18 mouse cellular contexts compared by ENCODE assay signal in genomic region chr4:119238661-119239060, GRCm38 (mm10). TPM values are rescaled to one million over a fixed set of nuclear protein-coding genes. Genes with fewer than 3 reads are reported as not detected.
DNase-seq lines count a peak whose midpoint lies in the region; ATAC-seq and TF ChIP-seq lines count a peak whose summit lies in the region.
"Had no signal": no experiment of that assay in that cellular context is flagged by ENCODE, and none has a peak within 500 bp of the region (broad histone marks: within the 10 kb centered on the region; RNA-seq: fewer than 3 reads in every experiment).

No protein-coding gene starts in this region.

- H3K9ac ChIP-seq in midbrain, embryonic 16.5 days (ENCODE audit: low read depth, low read length): no peak overlapping the region
- no peak overlapping the region for H3K9ac ChIP-seq in stomach, embryonic 16.5 days (ENCODE audit: low read length)
- no peak overlapping the region for H3K9ac ChIP-seq in lung, postnatal 0 days (replicated peaks; ENCODE audit: low read depth)

- H3K4me2 ChIP-seq in midbrain, embryonic 16.5 days (ENCODE audit: low read length): no peak overlapping the region
- H3K4me2 ChIP-seq in stomach, embryonic 16.5 days (ENCODE audit: low read depth, low read length): no peak overlapping the region
- no peak overlapping the region for H3K4me2 ChIP-seq in lung, postnatal 0 days (replicated peaks; ENCODE audit: low read depth, low read length)
- H3K4me2 ChIP-seq: limb, embryonic 12.5 days; midbrain, embryonic 12.5 days had no signal

- H3K9me3 ChIP-seq in midbrain, embryonic 10.5 days (replicated peaks): no peaks in the 10 kb centered on the region
- H3K9me3 ChIP-seq in midbrain, embryonic 16.5 days (replicated peaks; ENCODE audit: control insufficient read depth, low read length, poor library complexity, severe bottlenecking): no peaks in the 10 kb centered on the region
- H3K9me3 ChIP-seq in stomach, embryonic 16.5 days (replicated peaks; ENCODE audit: control insufficient read depth, low read length): no peaks in the 10 kb centered on the region
- no peaks in the 10 kb centered on the region for H3K9me3 ChIP-seq in lung, postnatal 0 days (ENCODE audit: low read length)
- H3K9me3 ChIP-seq: G1E; heart, embryonic 10.5 days; limb, embryonic 12.5 days; midbrain, embryonic 12.5 days had no signal

- peaks cover 44% of the 10 kb centered on the region for H3K36me3 ChIP-seq in midbrain, embryonic 10.5 days
- H3K36me3 ChIP-seq in midbrain, embryonic 16.5 days (ENCODE audit: control insufficient read depth, insufficient read depth, low read length): peaks cover 16% of the 10 kb centered on the region
- no peaks in the 10 kb centered on the region for H3K36me3 ChIP-seq in stomach, embryonic 16.5 days (ENCODE audit: control insufficient read depth, insufficient read depth, low read length)
- no peaks in the 10 kb centered on the region for H3K36me3 ChIP-seq in lung, postnatal 0 days (ENCODE audit: insufficient read depth, low read length)

- intact Hi-C loops in gastrocnemius, adult 2 months (cut with DNase I): loop anchor here (5.0 to 10.0 kb wide), 2 partner anchors 184 to 896 kb away; partner anchors contain the start of genes Ppcs and Zmynd12

- 81% methylated on average over 3 of the region's 3 CpGs for WGBS in midbrain, embryonic 10.5 days
- WGBS in midbrain, embryonic 16.5 days: 70% methylated on average over 3 of the region's 3 CpGs
- WGBS in stomach, embryonic 16.5 days: 68% methylated on average over 3 of the region's 3 CpGs
- WGBS in lung, postnatal 0 days: 77% methylated on average over 3 of the region's 3 CpGs

- H3K27ac ChIP-seq in gastrocnemius, adult 2 months: peak overlapping the region; percentile 80
- 0 out of 2 replicates have a peak overlapping the region, but pooled peaks have one; percentile 84 for H3K27ac ChIP-seq in midbrain, embryonic 10.5 days (replicated peaks)
- H3K27ac ChIP-seq in midbrain, embryonic 16.5 days (ENCODE audit: low read length): no peak overlapping the region
- H3K27ac ChIP-seq in stomach, embryonic 16.5 days (ENCODE audit: low read length): peak overlapping the region; percentile 49; the same call in 1 of the 2 replicates
- no peak overlapping the region for H3K27ac ChIP-seq in lung, postnatal 0 days (ENCODE audit: low read length)

- DNase-seq in gastrocnemius, adult 2 months: no peak
- no peak for DNase-seq in gastrocnemius, adult 8-10 months (ENCODE audit: low spot score in 2 of 2)
- no peak for DNase-seq in midbrain, embryonic 10.5 days (ENCODE audit: low spot score)
- DNase-seq in adrenal gland, adult 2 months: no peak
- DNase-seq in lung, postnatal 0 days (ENCODE audit: low spot score): no peak

- peak overlapping the region; percentile 37 for H3K4me3 ChIP-seq in gastrocnemius, adult 2 months
- no peak overlapping the region for H3K4me3 ChIP-seq in midbrain, embryonic 10.5 days
- no peak overlapping the region for H3K4me3 ChIP-seq in midbrain, embryonic 16.5 days (ENCODE audit: low read depth, low read length)
- no peak overlapping the region for H3K4me3 ChIP-seq in stomach, embryonic 16.5 days (replicated peaks; ENCODE audit: low read length)
- no peak overlapping the region for H3K4me3 ChIP-seq in lung, postnatal 0 days (ENCODE audit: low read depth, low read length)
- H3K4me3 ChIP-seq: heart, embryonic 10.5 days; limb, embryonic 12.5 days; midbrain, embryonic 12.5 days had no signal

- H3K27me3 ChIP-seq in midbrain, embryonic 10.5 days (ENCODE audit: low read depth, poor library complexity, severe bottlenecking): no peaks in the 10 kb centered on the region
- H3K27me3 ChIP-seq in midbrain, embryonic 16.5 days (ENCODE audit: control insufficient read depth, insufficient read depth, low read depth, low read length): no peaks in the 10 kb centered on the region
- H3K27me3 ChIP-seq in stomach, embryonic 16.5 days (ENCODE audit: control insufficient read depth, insufficient read depth, low read length): no peaks in the 10 kb centered on the region
- H3K27me3 ChIP-seq in lung, postnatal 0 days (replicated peaks; ENCODE audit: insufficient read depth, low read length): no peaks in the 10 kb centered on the region
- H3K27me3 ChIP-seq: limb, embryonic 12.5 days; midbrain, embryonic 12.5 days had no signal

- no peak for TF ChIP-seq EP300 in lung, postnatal 0 days (IDR thresholded peaks at IDR 0.05)

- peaks cover 16% of the 10 kb centered on the region for H3K4me1 ChIP-seq in midbrain, embryonic 10.5 days
- H3K4me1 ChIP-seq in midbrain, embryonic 16.5 days (ENCODE audit: control insufficient read depth, insufficient read depth, low read length): peaks cover 13% of the 10 kb centered on the region
- peaks cover 13% of the 10 kb centered on the region; the same call in 1 of the 2 replicates for H3K4me1 ChIP-seq in stomach, embryonic 16.5 days (ENCODE audit: control insufficient read depth, insufficient read depth, low read length)
- H3K4me1 ChIP-seq in lung, postnatal 0 days (ENCODE audit: insufficient read depth, low read depth, low read length): peaks cover 4% of the 10 kb centered on the region; the same call in 1 of the 2 replicates

- ATAC-seq in midbrain, embryonic 16.5 days: no peak
- 0 out of 2 replicates have a peak, but pooled peaks have one; percentile 31 for ATAC-seq in erythroblast, adult 5-6 weeks (replicated peaks; ENCODE audit: low FRiP score, poor library complexity, severe bottlenecking)
- no peak for ATAC-seq in stomach, embryonic 16.5 days (ENCODE audit: insufficient read depth, low FRiP score)
- ATAC-seq in lung, postnatal 0 days: no peak

- no peak for TF ChIP-seq CTCF in gastrocnemius, adult 2 months (IDR thresholded peaks at IDR 0.05)
- TF ChIP-seq CTCF in lung, postnatal 0 days (IDR thresholded peaks at IDR 0.05): no peak

RNA-seq across cellular contexts. Expression of gene P3h1, which starts 5.9 kb away (rescaled TPM):
- total RNA-seq in gastrocnemius, adult 2 months (2021): 10 to 100 TPM in 1 of 2 experiments, 1 to 10 TPM in 1; 9.6 to 12.7 TPM
- 10 to 100 TPM; 10.6 to 12.0 (median 11.1) TPM for total RNA-seq in gastrocnemius, adult 8-10 months (2022)
- 15.9 and 19.1 TPM in 2 replicates for polyA plus RNA-seq in midbrain, embryonic 10.5 days (2016; fragmentation: Nextera tagmentation; extraction: Ambion mirVana)
- polyA plus RNA-seq in midbrain, embryonic 16.5 days (2015; fragmentation: Nextera tagmentation; extraction: Ambion mirVana): 9.2 and 9.9 TPM in 2 replicates
- total RNA-seq in erythroblast, adult 5-6 weeks (2015; ENCODE audit: low replicate concordance): 1.5 and 4.2 TPM in 2 replicates
- 1.8 and 2.9 TPM in 2 replicates for total RNA-seq in erythroblast, adult 5-6 weeks (2017; ENCODE audit: low replicate concordance)
- 31.3 and 34.0 TPM in 2 replicates for polyA plus RNA-seq in stomach, embryonic 16.5 days (2015; fragmentation: Nextera tagmentation; extraction: Ambion mirVana)
- 10 to 100 TPM; 23.2 to 27.5 TPM for total RNA-seq in adrenal gland, adult 2 months (2021)
- 53.2 and 76.6 TPM in 2 replicates for polyA plus RNA-seq in adrenal gland, adult 2 months (2012; rRNA removed)
- 29.4 and 32.2 TPM in 2 replicates for polyA plus RNA-seq in lung, postnatal 0 days (2015; fragmentation: Nextera tagmentation; extraction: Ambion mirVana)

RNA-seq across cellular contexts. Expression of gene AU022252, which starts 6.1 kb away (rescaled TPM):
- total RNA-seq in gastrocnemius, adult 2 months (2021): 10 to 100 TPM; 27.8 to 29.7 TPM
- total RNA-seq in gastrocnemius, adult 8-10 months (2022): 10 to 100 TPM; 29.7 to 35.6 (median 31.5) TPM
- polyA plus RNA-seq in midbrain, embryonic 10.5 days (2016; fragmentation: Nextera tagmentation; extraction: Ambion mirVana): 37.3 and 41.3 TPM in 2 replicates
- polyA plus RNA-seq in midbrain, embryonic 16.5 days (2015; fragmentation: Nextera tagmentation; extraction: Ambion mirVana): 22.6 and 26.0 TPM in 2 replicates
- total RNA-seq in erythroblast, adult 5-6 weeks (2015; ENCODE audit: low replicate concordance): 0.84 and 0.96 TPM in 2 replicates
- total RNA-seq in erythroblast, adult 5-6 weeks (2017; ENCODE audit: low replicate concordance): 1.3 and 1.4 TPM in 2 replicates
- 25.4 and 25.7 TPM in 2 replicates for polyA plus RNA-seq in stomach, embryonic 16.5 days (2015; fragmentation: Nextera tagmentation; extraction: Ambion mirVana)
- 10 to 100 TPM; 22.4 to 26.4 TPM for total RNA-seq in adrenal gland, adult 2 months (2021)
- 4.6 and 6.0 TPM in 2 replicates for polyA plus RNA-seq in adrenal gland, adult 2 months (2012; rRNA removed)
- polyA plus RNA-seq in lung, postnatal 0 days (2015; fragmentation: Nextera tagmentation; extraction: Ambion mirVana): 16.9 and 21.1 TPM in 2 replicates

RNA-seq across cellular contexts. Expression of gene Cldn19, which starts 16.6 kb away (rescaled TPM):
- total RNA-seq in gastrocnemius, adult 2 months (2021): 1 to 10 TPM in 1 of 2 experiments, under 1 TPM in 1; 0.86 to 1.1 TPM
- 1 to 10 TPM in 2 of 4 experiments, under 1 TPM in 2; 0.46 to 1.1 (median 0.95) TPM for total RNA-seq in gastrocnemius, adult 8-10 months (2022)
- polyA plus RNA-seq in midbrain, embryonic 10.5 days (2016; fragmentation: Nextera tagmentation; extraction: Ambion mirVana): 0.12 and 0.17 TPM in 2 replicates
- 0.63 and 1.6 TPM in 2 replicates for polyA plus RNA-seq in midbrain, embryonic 16.5 days (2015; fragmentation: Nextera tagmentation; extraction: Ambion mirVana)
- not detected in 2 replicates for total RNA-seq in erythroblast, adult 5-6 weeks (2015; ENCODE audit: low replicate concordance)
- total RNA-seq in erythroblast, adult 5-6 weeks (2017; ENCODE audit: low replicate concordance): not detected in 2 replicates
- polyA plus RNA-seq in stomach, embryonic 16.5 days (2015; fragmentation: Nextera tagmentation; extraction: Ambion mirVana): 0.10 and 0.27 TPM in 2 replicates
- under 1 TPM in 1 of 2 experiments, not detected in 1; 0.24 TPM for total RNA-seq in adrenal gland, adult 2 months (2021)
- polyA plus RNA-seq in adrenal gland, adult 2 months (2012; rRNA removed): 0.06 and 0.35 TPM in 2 replicates
- polyA plus RNA-seq in lung, postnatal 0 days (2015; fragmentation: Nextera tagmentation; extraction: Ambion mirVana): not detected in 2 replicates
- total RNA-seq: hematopoietic stem cell, adult 5-6 weeks; neutrophil, adult 5-6 weeks had no signal
- polyA plus RNA-seq: G1E; heart, embryonic 10.5 days; spleen, adult 2 months; testis, adult 2 months had no signal

RNA-seq across cellular contexts. Expression of gene Tmem269, which starts 20.6 kb away (rescaled TPM):
- total RNA-seq in gastrocnemius, adult 2 months (2021): not detected
- total RNA-seq in gastrocnemius, adult 8-10 months (2022): under 1 TPM in 1 of 4 experiments, not detected in 3; 0.24 TPM
- 0.09 TPM in 1 of 2 replicates, not detected in the other for polyA plus RNA-seq in midbrain, embryonic 10.5 days (2016; fragmentation: Nextera tagmentation; extraction: Ambion mirVana)
- 0.26 and 0.44 TPM in 2 replicates for polyA plus RNA-seq in midbrain, embryonic 16.5 days (2015; fragmentation: Nextera tagmentation; extraction: Ambion mirVana)
- not detected in 2 replicates for total RNA-seq in erythroblast, adult 5-6 weeks (2015; ENCODE audit: low replicate concordance)
- total RNA-seq in erythroblast, adult 5-6 weeks (2017; ENCODE audit: low replicate concordance): not detected in 2 replicates
- polyA plus RNA-seq in stomach, embryonic 16.5 days (2015; fragmentation: Nextera tagmentation; extraction: Ambion mirVana): 0.10 TPM in 1 of 2 replicates, not detected in the other
- total RNA-seq in adrenal gland, adult 2 months (2021): not detected
- 0.18 and 0.31 TPM in 2 replicates for polyA plus RNA-seq in adrenal gland, adult 2 months (2012; rRNA removed)
- polyA plus RNA-seq in lung, postnatal 0 days (2015; fragmentation: Nextera tagmentation; extraction: Ambion mirVana): 0.10 and 0.18 TPM in 2 replicates
- total RNA-seq: G1E; gastrocnemius, adult 18-20 months; neutrophil, adult 5-6 weeks had no signal
- polyA plus RNA-seq: G1E; heart, embryonic 10.5 days; intestine, embryonic 16.5 days; limb, embryonic 12.5 days had no signal

RNA-seq across cellular contexts. Expression of gene Svbp, which starts 43.6 kb away (rescaled TPM):
- 10 to 100 TPM in 1 of 2 experiments, 1 to 10 TPM in 1; 9.7 to 11.9 TPM for total RNA-seq in gastrocnemius, adult 2 months (2021)
- 10 to 100 TPM in 2 of 4 experiments, 1 to 10 TPM in 2; 8.7 to 12.2 (median 10.1) TPM for total RNA-seq in gastrocnemius, adult 8-10 months (2022)
- polyA plus RNA-seq in midbrain, embryonic 10.5 days (2016; fragmentation: Nextera tagmentation; extraction: Ambion mirVana): 152 and 156 TPM in 2 replicates
- 220 and 230 TPM in 2 replicates for polyA plus RNA-seq in midbrain, embryonic 16.5 days (2015; fragmentation: Nextera tagmentation; extraction: Ambion mirVana)
- 21.7 and 32.1 TPM in 2 replicates for total RNA-seq in erythroblast, adult 5-6 weeks (2015; ENCODE audit: low replicate concordance)
- total RNA-seq in erythroblast, adult 5-6 weeks (2017; ENCODE audit: low replicate concordance): 36.0 and 124 TPM in 2 replicates
- 109 and 128 TPM in 2 replicates for polyA plus RNA-seq in stomach, embryonic 16.5 days (2015; fragmentation: Nextera tagmentation; extraction: Ambion mirVana)
- 10 to 100 TPM; 16.8 to 19.8 TPM for total RNA-seq in adrenal gland, adult 2 months (2021)
- 21.5 and 27.7 TPM in 2 replicates for polyA plus RNA-seq in adrenal gland, adult 2 months (2012; rRNA removed)
- 99.9 and 101 TPM in 2 replicates for polyA plus RNA-seq in lung, postnatal 0 days (2015; fragmentation: Nextera tagmentation; extraction: Ambion mirVana)

Comparison
In these comparisons a context has a peak if more than half of its experiments do, and no peak if none do; other contexts are left out.
1. H3K27ac ChIP-seq: peak in gastrocnemius, adult 2 months (single experiment), midbrain, embryonic 10.5 days (single experiment) and stomach, embryonic 16.5 days (single experiment); none in midbrain, embryonic 16.5 days (single experiment) and lung, postnatal 0 days (single experiment).